Mouse (Mus musculus) liver, adult 2 months (tissue): ENCODE measurements at regions not wholly inside any gene's neighbourhood (a gene's known extent, or its start where the extent isn't known, plus 50 kb on each side); places are given as distances from the start of the nearest gene placed in this dataset.

ENCODE experiments used
- CTCF ChIP-seq: fragments of 200-500 bp; IDR thresholded peaks from 2 replicates; pipeline ENCODE4 v1.5.1; 2011; ENCODE audit warnings: low read depth, low read length, control low read depth
- POLR2A ChIP-seq: fragments of 200-500 bp; IDR thresholded peaks from 2 replicates; pipeline ENCODE4 v1.6.1; 2011; ENCODE audit warnings: low read length, control low read depth; ENCODE audit not compliant: insufficient read depth; ENCODE audit errors: extremely low read depth

DNA sequence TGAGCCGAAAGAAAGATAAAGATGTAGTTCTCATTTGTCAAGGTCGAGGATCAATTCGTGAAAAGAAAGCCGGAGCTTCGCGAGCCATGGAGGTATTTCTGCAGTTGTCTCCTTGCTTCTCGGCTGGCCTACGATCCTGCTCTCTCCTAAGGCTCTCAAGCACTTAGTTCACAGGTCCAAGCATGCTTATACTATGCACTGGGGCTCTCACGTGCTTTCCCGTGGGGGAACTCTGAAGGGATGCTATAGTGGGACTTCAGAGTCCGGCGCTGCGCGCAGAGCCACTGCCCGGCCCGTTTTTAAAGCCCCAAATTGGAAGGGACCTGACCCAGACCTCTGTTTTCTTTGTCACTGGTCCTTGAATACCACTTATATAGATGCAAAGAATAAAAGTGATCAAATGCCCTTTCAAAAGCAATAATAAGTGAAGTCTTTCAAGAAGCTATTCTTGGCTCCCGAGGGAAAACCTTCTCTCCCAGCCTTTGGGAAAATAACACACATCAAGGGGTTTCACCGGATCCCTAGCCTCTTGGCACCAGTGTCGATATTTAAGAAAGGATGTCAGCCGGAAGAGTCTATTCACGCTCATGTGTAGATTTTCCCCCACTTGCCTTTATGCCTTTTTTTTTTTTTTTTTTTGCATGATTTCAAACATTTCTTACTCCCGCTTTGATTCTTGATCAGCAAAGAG is 348.3 kb upstream of the Kazn start:
- TF ChIP-seq POLR2A, result no peak
- no peak for TF ChIP-seq CTCF
